Mouse (Mus musculus) neural tube, embryonic 13.5 days (tissue): Measurements from ENCODE around the gene Nutm1. TPM values are rescaled to one million over a fixed set of nuclear protein-coding genes. Genes with fewer than 3 reads are reported as not detected.

Experiments
- ATAC-seq: fragments of 200-750 bp; cut with Nextera tagmentation; 2 replicates; pipeline ENCODE4 v1.8.0; 2017; ENCODE audit warnings: low read depth, mild to moderate bottlenecking, moderate TSS enrichment, moderate library complexity
- H3K27ac ChIP-seq: fragments of 300-500 bp; sonication (generic); replicated peaks from 2 replicates; pipeline ENCODE4 v1.5.1; 2015; ENCODE audit warnings: moderate library complexity, mild to moderate bottlenecking, inconsistent platforms
- H3K27me3 ChIP-seq: fragments of 300-500 bp; sonication (generic); 2 replicates; pipeline ENCODE4 v1.6.1; 2015; ENCODE audit warnings: mild to moderate bottlenecking, inconsistent platforms
- H3K36me3 ChIP-seq: fragments of 300-500 bp; sonication (generic); 2 replicates; pipeline ENCODE4 v1.6.1; 2015; ENCODE audit warnings: mild to moderate bottlenecking, inconsistent platforms
- H3K4me1 ChIP-seq: fragments of 300-500 bp; sonication (generic); replicated peaks from 2 replicates; pipeline ENCODE4 v1.6.1; 2015; ENCODE audit warnings: inconsistent platforms
- H3K4me2 ChIP-seq: fragments of 300-500 bp; sonication (generic); 2 replicates; pipeline ENCODE4 v1.6.1; 2015; ENCODE audit warnings: inconsistent platforms, mild to moderate bottlenecking, moderate library complexity
- H3K4me3 ChIP-seq: fragments of 300-500 bp; sonication (generic); 2 replicates; pipeline ENCODE4 v1.5.1; 2015; ENCODE audit warnings: mild to moderate bottlenecking, inconsistent platforms
- H3K9ac ChIP-seq: fragments of 300-500 bp; sonication (generic); 2 replicates; pipeline ENCODE4 v1.6.1; 2015; ENCODE audit warnings: moderate library complexity, mild to moderate bottlenecking, inconsistent platforms
- H3K9me3 ChIP-seq: fragments of 300-500 bp; sonication (generic); 2 replicates; pipeline ENCODE4 v1.6.1; 2016; ENCODE audit warnings: inconsistent platforms
- WGBS: fragments of 180-500 bp; shearing (Covaris S2); methylation state at CpG from one replicate; pipeline ENCODE4 v1.1.7; 2015; 5-methylcytosine and 5-hydroxymethylcytosine counted together
- polyA plus RNA-seq: library from polyadenylated mRNA; unstranded; fragments of >200 nt; fragmentation: Nextera tagmentation; extraction: Ambion mirVana; gene quantifications from 2 replicates; pipeline ENCODE4 v1.2.1, GENCODE M21; 2015

Gene Nutm1
- polyA plus RNA-seq, 1 experiment from 2014 or later = 0.11 TPM

- WGBS = 92% methylated on average over 6 of the region's 6 CpGs
- peaks cover 24% of the 10 kb centered on the region for H3K4me1 ChIP-seq
- H3K9me3 ChIP-seq = no peaks in the 10 kb centered on the region
- no peak overlapping the region for H3K4me2 ChIP-seq
- H3K36me3 ChIP-seq = no peaks in the 10 kb centered on the region
- ATAC-seq = no peak
- H3K4me3 ChIP-seq = no peak overlapping the region
- no peak overlapping the region for H3K27ac ChIP-seq
- H3K9ac ChIP-seq = no peak overlapping the region
- no peaks in the 10 kb centered on the region for H3K27me3 ChIP-seq
Measured at GRCm38 (mm10) chr2:112273474-112273873, 14.4 kb upstream of the Nutm1 start.

GRCm38 (mm10) chr2:112272909-112273308 lies 13.8 kb upstream of the Nutm1 start:
- no peak overlapping the region for H3K27ac ChIP-seq
- no peak for ATAC-seq

GRCm38 (mm10) chr2:112270011-112270410 lies 10.9 kb upstream of the Nutm1 start:
- Histone ChIP-seq H3K4me2 (peak overlapping the region; percentile 6; the same call in 1 of the 2 replicates), H3K36me3 (no peaks in the 10 kb centered on the region)
- WGBS = 86% methylated on average over 2 of the region's 2 CpGs

More at GRCm38 (mm10) chr2:112272909-112273308, 13.8 kb upstream of the Nutm1 start:
- WGBS = 96% methylated on average over 2 of the region's 2 CpGs
- Histone ChIP-seq H3K27me3 (no peaks in the 10 kb centered on the region), H3K4me1 (peaks cover 28% of the 10 kb centered on the region), H3K9ac (no peak overlapping the region), H3K4me2 (no peak overlapping the region), H3K4me3 (no peak overlapping the region), H3K9me3 (no peaks in the 10 kb centered on the region), H3K36me3 (no peaks in the 10 kb centered on the region)

GRCm38 (mm10) chr2:112267547-112268269 lies 8.6 kb upstream of the Nutm1 start:
- Histone ChIP-seq H3K4me1 (peaks cover 60% of the 10 kb centered on the region), H3K27ac (no peak overlapping the region), H3K9ac (no peak overlapping the region), H3K4me3 (peak overlapping the region; percentile 85), H3K4me2 (peak overlapping the region; percentile 94), H3K9me3 (no peaks in the 10 kb centered on the region), H3K36me3 (no peaks in the 10 kb centered on the region), H3K27me3 (no peaks in the 10 kb centered on the region)
- no peak for ATAC-seq
- 80% methylated on average over 8 of the region's 8 CpGs for WGBS

More at GRCm38 (mm10) chr2:112270011-112270410, 10.9 kb upstream of the Nutm1 start:
- peaks cover 49% of the 10 kb centered on the region for H3K4me1 ChIP-seq
- H3K27me3 ChIP-seq = no peaks in the 10 kb centered on the region
- no peak overlapping the region for H3K27ac ChIP-seq
- H3K9ac ChIP-seq = no peak overlapping the region; the same call in 1 of the 2 replicates
- H3K4me3 ChIP-seq = no peak overlapping the region
- ATAC-seq = no peak
- H3K9me3 ChIP-seq = no peaks in the 10 kb centered on the region

GRCm38 (mm10) chr2:112266780-112267179 lies 7.7 kb upstream of the Nutm1 start:
- Histone ChIP-seq H3K4me2 (peak overlapping the region; percentile 94), H3K4me3 (peak overlapping the region; percentile 85), H3K27ac (no peak overlapping the region), H3K36me3 (no peaks in the 10 kb centered on the region), H3K9me3 (no peaks in the 10 kb centered on the region), H3K4me1 (peaks cover 62% of the 10 kb centered on the region), H3K9ac (peak overlapping the region; percentile 87), H3K27me3 (no peaks in the 10 kb centered on the region)
- no peak for ATAC-seq
- 38% methylated on average over 10 of the region's 10 CpGs for WGBS

GRCm38 (mm10) chr2:112266242-112266592 lies 7.1 kb upstream of the Nutm1 start, which contains the start of gene Gm21985:
Gene Gm21985, plus strand, starts transcription at chr2:112266314.
- no peaks in the 10 kb centered on the region for H3K36me3 ChIP-seq
- 1% methylated on average over 11 of the region's 11 CpGs for WGBS
- H3K27ac ChIP-seq = peak within 1 kb of the TSS; percentile 93
- H3K9ac ChIP-seq = peak within 1 kb of the TSS; percentile 87
- H3K9me3 ChIP-seq = no peaks in the 10 kb centered on the region
- peak within 1 kb of the TSS; percentile 94 for H3K4me2 ChIP-seq
- no peaks in the 10 kb centered on the region for H3K27me3 ChIP-seq
- peaks cover 59% of the 10 kb centered on the region for H3K4me1 ChIP-seq
- peak within 1 kb of the TSS; percentile 85 for H3K4me3 ChIP-seq
- ATAC-seq = peak; percentile 59

- peaks cover 59% of the 10 kb centered on the region for H3K4me1 ChIP-seq
Measured at GRCm38 (mm10) chr2:112265448-112266241, 6.6 kb upstream of the Nutm1 start, which contains the start of gene Slc12a6. Gene Slc12a6, plus strand, starts transcription at chr2:112265825.

GRCm38 (mm10) chr2:112264364-112264763 lies 5.3 kb upstream of the Nutm1 start:
- H3K4me1 ChIP-seq = peaks cover 47% of the 10 kb centered on the region
- no peak overlapping the region for H3K4me2 ChIP-seq

More at GRCm38 (mm10) chr2:112265448-112266241, 6.6 kb upstream of the Nutm1 start, which contains the start of gene Slc12a6:
- WGBS = under 1% methylated on average over 79 of the region's 85 CpGs
- Histone ChIP-seq H3K36me3 (no peaks in the 10 kb centered on the region), H3K9me3 (no peaks in the 10 kb centered on the region), H3K4me3 (peak within 1 kb of the TSS; percentile 85), H3K4me2 (peak within 1 kb of the TSS; percentile 94), H3K9ac (peak within 1 kb of the TSS; percentile 87), H3K27ac (peak within 1 kb of the TSS; percentile 93), H3K27me3 (no peaks in the 10 kb centered on the region)
- peak; percentile 93 for ATAC-seq

GRCm38 (mm10) chr2:112262779-112263295 lies 3.7 kb upstream of the Nutm1 start:
- peaks cover 35% of the 10 kb centered on the region for H3K4me1 ChIP-seq
- H3K27ac ChIP-seq = peak overlapping the region; percentile 77
- WGBS = 38% methylated on average over 4 of the region's 4 CpGs
- H3K9ac ChIP-seq = peak overlapping the region; percentile 74
- peak overlapping the region; percentile 72 for H3K4me2 ChIP-seq
- H3K4me3 ChIP-seq = peak overlapping the region; percentile 64
- no peaks in the 10 kb centered on the region for H3K36me3 ChIP-seq
- H3K9me3 ChIP-seq = no peaks in the 10 kb centered on the region
- ATAC-seq = no peak
- H3K27me3 ChIP-seq = no peaks in the 10 kb centered on the region

More at GRCm38 (mm10) chr2:112264364-112264763, 5.3 kb upstream of the Nutm1 start:
- no peaks in the 10 kb centered on the region for H3K9me3 ChIP-seq
- no peak for ATAC-seq
- no peaks in the 10 kb centered on the region for H3K36me3 ChIP-seq
- H3K9ac ChIP-seq = no peak overlapping the region
- H3K4me3 ChIP-seq = no peak overlapping the region
- H3K27ac ChIP-seq = no peak overlapping the region
- 82% methylated on average over 4 of the region's 4 CpGs for WGBS
- H3K27me3 ChIP-seq = no peaks in the 10 kb centered on the region

GRCm38 (mm10) chr2:112261748-112262653 lies 2.9 kb upstream of the Nutm1 start, which contains the start of gene Nop10:
Gene Nop10, plus strand, starts transcription at chr2:112261926.
- H3K4me2 ChIP-seq = peak within 1 kb of the TSS; percentile 72
- H3K36me3 ChIP-seq = no peaks in the 10 kb centered on the region
- H3K9me3 ChIP-seq = no peaks in the 10 kb centered on the region
- H3K27ac ChIP-seq = peak within 1 kb of the TSS; percentile 77
- under 1% methylated on average over 36 of the region's 36 CpGs for WGBS
- H3K4me3 ChIP-seq = peak within 1 kb of the TSS; percentile 64
- no peaks in the 10 kb centered on the region for H3K27me3 ChIP-seq
- H3K9ac ChIP-seq = peak within 1 kb of the TSS; percentile 74
- peaks cover 26% of the 10 kb centered on the region for H3K4me1 ChIP-seq
- peak; percentile 57 for ATAC-seq
